Mouse (Mus musculus): ENCODE results near the gene Erc2. TPM values are rescaled to one million over a fixed set of nuclear protein-coding genes. Genes with fewer than 3 reads are reported as not detected.

The Erc2 gene
- polyA plus RNA-seq, 2 experiments = 0.52 to 0.99 TPM

DNA sequence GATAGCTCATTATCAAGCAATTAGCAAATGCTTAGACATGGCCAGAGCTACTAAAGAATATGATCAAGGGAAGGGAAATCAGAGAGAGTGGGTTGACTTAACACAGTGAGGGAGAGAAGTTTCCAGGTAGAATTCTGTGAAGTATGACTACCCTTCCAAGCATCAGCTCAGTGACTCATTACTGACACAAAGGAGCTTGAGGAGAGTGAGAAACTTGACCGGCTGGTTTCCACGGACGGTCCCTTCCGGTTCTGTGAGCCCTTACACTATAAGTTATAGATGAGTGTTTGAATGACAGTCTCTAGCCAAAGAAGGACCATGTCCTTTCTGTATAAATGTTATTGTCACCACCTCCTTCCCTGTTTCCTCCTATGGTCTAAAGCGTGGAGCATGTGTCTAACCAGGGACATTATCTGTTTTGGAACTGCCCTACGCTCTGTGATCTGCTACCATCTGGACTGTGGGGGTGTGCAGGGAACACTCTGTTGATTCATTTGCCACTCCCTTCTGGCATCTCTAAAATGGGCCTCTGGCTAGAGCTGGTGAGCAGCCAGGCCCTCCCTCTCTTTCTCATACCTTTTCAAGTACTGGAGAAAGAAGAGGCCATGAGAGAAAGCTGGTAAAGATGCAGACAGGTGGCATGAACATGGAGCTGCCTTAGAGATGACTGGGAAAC is 238.3 kb downstream of the Erc2 start:
- H3K9ac ChIP-seq (replicated peaks) = no peak overlapping the region
- no peaks in the 10 kb centered on the region for H3K36me3 ChIP-seq (replicated peaks; ENCODE audit: control insufficient read depth, insufficient read depth, low read depth)
- H3K4me3 ChIP-seq (ENCODE audit: insufficient read depth in 1 of 2, low read depth in 2 of 2, low read length in 2 of 2) = no peak overlapping the region
- DNase-seq (ENCODE audit: low read depth in 3 of 3, low spot score in 3 of 3) (no peak), ATAC-seq (ENCODE audit: insufficient read depth) (no peak)
- TF ChIP-seq CTCF (IDR thresholded peaks at IDR 0.05; ENCODE audit: low read depth) (no peak), EP300 (IDR thresholded peaks at IDR 0.05; ENCODE audit: low read depth) (no peak)
- 79% methylated on average over 6 of the region's 6 CpGs for WGBS (ENCODE audit: insufficient replicate concordance)
- no peaks in the 10 kb centered on the region for H3K4me1 ChIP-seq (replicated peaks; ENCODE audit: control insufficient read depth in 2 of 2, insufficient read depth in 2 of 2, low read length in 1 of 2)
- no peaks in the 10 kb centered on the region for H3K9me3 ChIP-seq (ENCODE audit: control insufficient read depth, low read length)
- no peak overlapping the region for H3K27ac ChIP-seq
- no peaks in the 10 kb centered on the region for H3K27me3 ChIP-seq (ENCODE audit: control insufficient read depth, insufficient read depth, low read length)
- no peak overlapping the region for H3K4me2 ChIP-seq (ENCODE audit: low read depth)

DNA sequence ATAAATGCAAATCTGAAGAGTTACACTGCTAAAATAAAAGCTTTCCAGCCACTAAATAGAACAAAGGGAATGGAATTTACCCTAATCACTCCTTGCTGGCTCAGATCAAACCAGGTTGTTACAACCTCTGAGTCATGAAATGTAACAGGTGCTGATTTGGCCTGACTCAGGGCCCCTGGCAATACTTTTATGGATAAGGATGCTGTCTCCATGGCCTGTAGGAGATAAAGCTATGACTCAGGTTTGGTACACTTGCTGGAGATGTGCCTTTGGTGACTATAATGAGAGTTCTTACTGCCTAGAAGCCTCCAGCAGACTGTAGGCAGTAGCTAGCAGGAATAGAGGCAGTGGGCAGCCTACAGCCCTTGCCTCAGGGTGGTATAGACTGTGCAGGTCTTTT is 240.1 kb downstream of the Erc2 start:
- no peaks in the 10 kb centered on the region for H3K36me3 ChIP-seq (replicated peaks; ENCODE audit: control insufficient read depth, insufficient read depth, low read depth)
- no peak overlapping the region for H3K9ac ChIP-seq (replicated peaks)
- DNase-seq (ENCODE audit: low read depth in 3 of 3, low spot score in 3 of 3) = no peak
- no peaks in the 10 kb centered on the region for H3K4me1 ChIP-seq (replicated peaks; ENCODE audit: control insufficient read depth in 2 of 2, insufficient read depth in 2 of 2, low read length in 1 of 2)
- H3K27ac ChIP-seq = no peak overlapping the region
- no peaks in the 10 kb centered on the region for H3K9me3 ChIP-seq (ENCODE audit: control insufficient read depth, low read length)
- no peaks in the 10 kb centered on the region for H3K27me3 ChIP-seq (ENCODE audit: control insufficient read depth, insufficient read depth, low read length)
- H3K4me3 ChIP-seq (ENCODE audit: insufficient read depth in 1 of 2, low read depth in 2 of 2, low read length in 2 of 2) = no peak overlapping the region
- H3K4me2 ChIP-seq (ENCODE audit: low read depth) = no peak overlapping the region
- ATAC-seq (ENCODE audit: insufficient read depth) = no peak
- TF ChIP-seq EP300 (IDR thresholded peaks at IDR 0.05; ENCODE audit: low read depth) (no peak), CTCF (IDR thresholded peaks at IDR 0.05; ENCODE audit: low read depth) (no peak)

DNA sequence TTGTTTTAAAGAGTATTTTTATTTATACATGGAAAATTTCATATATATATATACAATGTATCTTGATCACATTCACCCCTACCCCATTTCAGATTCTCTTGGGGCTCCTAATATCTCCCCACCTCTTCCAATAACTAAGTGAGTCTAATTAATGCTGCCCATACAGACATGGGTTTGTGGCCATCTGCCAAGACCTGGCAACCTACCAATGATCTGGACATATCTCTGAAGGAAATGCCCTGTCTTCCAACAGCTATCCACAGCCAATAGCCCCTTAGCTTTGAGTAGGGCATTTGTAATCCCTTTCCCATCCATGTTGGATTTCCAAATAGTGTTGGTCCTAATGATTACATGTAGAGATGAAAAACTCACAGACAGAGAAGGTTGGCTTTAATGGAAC is 245.2 kb downstream of the Erc2 start:
- Histone ChIP-seq H3K27ac (no peak overlapping the region), H3K4me3 (ENCODE audit: insufficient read depth in 1 of 2, low read depth in 2 of 2, low read length in 2 of 2) (no peak overlapping the region), H3K9ac (replicated peaks) (no peak overlapping the region), H3K4me2 (ENCODE audit: low read depth) (no peak overlapping the region), H3K9me3 (ENCODE audit: control insufficient read depth, low read length) (no peaks in the 10 kb centered on the region), H3K36me3 (replicated peaks; ENCODE audit: control insufficient read depth, insufficient read depth, low read depth) (no peaks in the 10 kb centered on the region), H3K27me3 (ENCODE audit: control insufficient read depth, insufficient read depth, low read length) (no peaks in the 10 kb centered on the region), H3K4me1 (replicated peaks; ENCODE audit: control insufficient read depth in 2 of 2, insufficient read depth in 2 of 2, low read length in 1 of 2) (no peaks in the 10 kb centered on the region)
- DNase-seq (ENCODE audit: low read depth in 3 of 3, low spot score in 3 of 3) (no peak), ATAC-seq (ENCODE audit: insufficient read depth) (no peak)
- TF ChIP-seq CTCF (IDR thresholded peaks at IDR 0.05; ENCODE audit: low read depth) (no peak), EP300 (IDR thresholded peaks at IDR 0.05; ENCODE audit: low read depth) (no peak)

DNA sequence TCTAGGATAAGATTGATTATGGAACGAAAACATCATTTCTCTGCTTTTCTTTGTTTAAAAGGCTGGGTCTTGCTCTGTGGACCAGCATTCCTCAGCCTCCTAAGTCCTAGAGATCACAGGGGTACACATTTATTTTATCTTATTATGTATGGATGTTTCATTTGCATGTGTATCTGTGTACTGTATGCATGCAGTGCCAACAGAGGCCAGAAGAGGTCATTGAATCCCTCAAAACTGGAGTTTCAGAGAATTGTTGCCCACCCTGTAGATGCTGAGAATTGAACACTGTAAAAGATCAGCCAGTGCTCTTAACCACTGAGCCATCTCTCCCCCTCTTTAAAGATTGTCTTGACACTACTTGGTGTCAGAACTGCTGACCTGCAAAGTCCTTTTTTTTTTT is 251.4 kb downstream of the Erc2 start:
- TF ChIP-seq EP300 (IDR thresholded peaks at IDR 0.05; ENCODE audit: low read depth) (no peak), CTCF (IDR thresholded peaks at IDR 0.05; ENCODE audit: low read depth) (no peak)
- ATAC-seq (ENCODE audit: insufficient read depth) = no peak

GRCm38 (mm10) chr14:27875991-27876411 is 253.8 kb downstream of the Erc2 start:
- Histone ChIP-seq H3K27me3 (ENCODE audit: control insufficient read depth, insufficient read depth, low read length) (no peaks in the 10 kb centered on the region), H3K27ac (no peak overlapping the region), H3K9ac (replicated peaks) (no peak overlapping the region), H3K36me3 (replicated peaks; ENCODE audit: control insufficient read depth, insufficient read depth, low read depth) (no peaks in the 10 kb centered on the region), H3K9me3 (ENCODE audit: control insufficient read depth, low read length) (no peaks in the 10 kb centered on the region), H3K4me3 (ENCODE audit: insufficient read depth in 1 of 2, low read depth in 2 of 2, low read length in 2 of 2) (no peak overlapping the region), H3K4me2 (ENCODE audit: low read depth) (no peak overlapping the region), H3K4me1 (replicated peaks; ENCODE audit: control insufficient read depth in 2 of 2, insufficient read depth in 2 of 2, low read length in 1 of 2) (no peaks in the 10 kb centered on the region)
- ATAC-seq (ENCODE audit: insufficient read depth) (no peak), DNase-seq (ENCODE audit: low read depth in 3 of 3, low spot score in 3 of 3) (no peak)
- TF ChIP-seq EP300 (IDR thresholded peaks at IDR 0.05; ENCODE audit: low read depth) (no peak), CTCF (IDR thresholded peaks at IDR 0.05; ENCODE audit: low read depth) (no peak)
- WGBS (ENCODE audit: insufficient replicate concordance) = 70% methylated on average over 13 of the region's 13 CpGs

More for the DNA sequence above, 251.4 kb downstream of the Erc2 start:
- no peak overlapping the region for H3K9ac ChIP-seq (replicated peaks)
- H3K27ac ChIP-seq = no peak overlapping the region
- 67% methylated on average over 1 of the region's 1 CpGs for WGBS (ENCODE audit: insufficient replicate concordance)
- no peaks in the 10 kb centered on the region for H3K27me3 ChIP-seq (ENCODE audit: control insufficient read depth, insufficient read depth, low read length)
- DNase-seq (ENCODE audit: low read depth in 3 of 3, low spot score in 3 of 3) = no peak
- H3K4me2 ChIP-seq (ENCODE audit: low read depth) = no peak overlapping the region
- H3K4me3 ChIP-seq (ENCODE audit: insufficient read depth in 1 of 2, low read depth in 2 of 2, low read length in 2 of 2) = no peak overlapping the region
- no peaks in the 10 kb centered on the region for H3K4me1 ChIP-seq (replicated peaks; ENCODE audit: control insufficient read depth in 2 of 2, insufficient read depth in 2 of 2, low read length in 1 of 2)
- H3K9me3 ChIP-seq (ENCODE audit: control insufficient read depth, low read length) = no peaks in the 10 kb centered on the region
- H3K36me3 ChIP-seq (replicated peaks; ENCODE audit: control insufficient read depth, insufficient read depth, low read depth) = no peaks in the 10 kb centered on the region

All from liver, embryonic 14.5 days (tissue).